1 mouse cellular context compared by ENCODE assay signal in the genomic region with DNA sequence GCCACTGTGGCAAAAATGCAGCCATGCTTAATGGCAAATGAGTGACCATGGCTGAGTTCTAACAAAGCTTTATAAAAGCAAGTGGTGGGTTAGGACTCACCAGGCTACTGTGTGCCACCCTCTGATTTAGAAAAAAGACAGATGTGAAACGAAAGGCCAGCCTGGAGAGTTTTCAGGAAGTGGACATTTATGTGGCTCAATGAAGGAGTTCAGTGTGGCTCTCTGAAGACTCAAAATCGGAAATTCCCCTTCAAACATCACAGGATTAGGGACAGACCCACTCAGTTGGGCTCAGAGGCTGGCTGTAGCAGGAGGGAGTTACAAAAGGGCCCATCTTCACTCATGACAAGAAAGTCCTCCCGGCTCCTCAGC.
TF ChIP-seq lines count a peak whose summit lies in the region.

No protein-coding gene starts in this region.

TF ChIP-seq in CH12.LX, 34 proteins besides CTCF, POLR2A, EP300 and RAD21 (continued from another document):
- TF ChIP-seq GABPA (IDR thresholded peaks at IDR 0.05; ENCODE audit: insufficient replicate concordance, low read depth, low read length): no peak
- TF ChIP-seq SIN3A (IDR thresholded peaks at IDR 0.05; ENCODE audit: low read length): no peak
- no peak for TF ChIP-seq KAT2A (IDR thresholded peaks at IDR 0.05; ENCODE audit: insufficient replicate concordance, low read length)
- 0 out of 2 replicates have a peak, but pooled peaks have one; percentile 22 for TF ChIP-seq ETS1 (conservative IDR thresholded peaks at IDR 0.05; ENCODE audit: low read depth, low read length)
- peak; percentile 34; the same call in 1 of the 2 replicates for TF ChIP-seq BHLHE40 (IDR thresholded peaks at IDR 0.05; ENCODE audit: low read depth, low read length)
- TF ChIP-seq ELF1 (IDR thresholded peaks at IDR 0.05; ENCODE audit: low read depth, low read length): peak; percentile 48; the same call in 1 of the 2 replicates
- no peak for TF ChIP-seq NELFE (IDR thresholded peaks at IDR 0.05; ENCODE audit: low read depth, low read length)
- TF ChIP-seq SMC3 (IDR thresholded peaks at IDR 0.05; ENCODE audit: low read depth, low read length): no peak
- TF ChIP-seq NRF1 (IDR thresholded peaks at IDR 0.05; ENCODE audit: low read depth, low read length): no peak
- no peak for TF ChIP-seq MAFK (IDR thresholded peaks at IDR 0.05; ENCODE audit: insufficient replicate concordance, low read length)
- 0 out of 2 replicates have a peak, but pooled peaks have one; percentile 30 for TF ChIP-seq MEF2A (IDR thresholded peaks at IDR 0.05; ENCODE audit: borderline replicate concordance, low read depth, low read length)
- TF ChIP-seq ZMIZ1 (IDR thresholded peaks at IDR 0.05; ENCODE audit: low read depth, low read length): no peak
- no peak for TF ChIP-seq PAX5 (IDR thresholded peaks at IDR 0.05; ENCODE audit: low read length)
- no peak for TF ChIP-seq MXI1 (IDR thresholded peaks at IDR 0.05; ENCODE audit: low read depth, low read length)
- no peak for TF ChIP-seq POLR2AphosphoS2 (IDR thresholded peaks at IDR 0.05; ENCODE audit: low read depth, low read length)
